Mouse (Mus musculus): ENCODE results near the gene Stim2. TPM values are rescaled to one million over a fixed set of nuclear protein-coding genes. Genes with fewer than 3 reads are reported as not detected.
A peak's percentile ranks its signal among the peaks of the same experiment; 100 is the strongest.

The Stim2 gene
- total and polyA plus RNA-seq, 3 experiments: 23.2 to 38.3 (median 27.2) TPM

DNA sequence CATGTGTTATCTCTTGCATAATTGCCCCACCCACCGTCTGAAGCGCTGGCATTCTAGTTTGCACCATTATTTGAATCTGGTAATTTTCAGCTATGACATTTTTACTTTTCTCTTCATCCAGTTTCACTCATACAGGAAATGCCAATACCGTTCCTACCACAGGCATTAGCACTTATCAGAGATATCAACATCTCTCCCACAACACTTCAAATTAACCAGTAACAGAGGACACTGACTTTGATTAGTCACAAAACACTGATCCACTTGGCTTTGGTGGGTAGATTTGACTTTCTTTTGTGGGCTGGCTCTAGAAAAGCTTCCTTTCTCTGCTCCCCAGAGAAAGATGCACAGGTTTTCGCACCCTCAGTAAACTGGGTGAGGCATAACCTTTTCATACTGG, 3.7 kb upstream of the Stim2 start:
- no peak for DNase-seq

GRCm38 (mm10) chr5:53995316-53995715, 3.0 kb upstream of the Stim2 start:
- peak; percentile 90 for DNase-seq

- no peak for DNase-seq
These were observed 1.5 kb upstream of the Stim2 start for GRCm38 (mm10) chr5:53996822-53997221.

DNA sequence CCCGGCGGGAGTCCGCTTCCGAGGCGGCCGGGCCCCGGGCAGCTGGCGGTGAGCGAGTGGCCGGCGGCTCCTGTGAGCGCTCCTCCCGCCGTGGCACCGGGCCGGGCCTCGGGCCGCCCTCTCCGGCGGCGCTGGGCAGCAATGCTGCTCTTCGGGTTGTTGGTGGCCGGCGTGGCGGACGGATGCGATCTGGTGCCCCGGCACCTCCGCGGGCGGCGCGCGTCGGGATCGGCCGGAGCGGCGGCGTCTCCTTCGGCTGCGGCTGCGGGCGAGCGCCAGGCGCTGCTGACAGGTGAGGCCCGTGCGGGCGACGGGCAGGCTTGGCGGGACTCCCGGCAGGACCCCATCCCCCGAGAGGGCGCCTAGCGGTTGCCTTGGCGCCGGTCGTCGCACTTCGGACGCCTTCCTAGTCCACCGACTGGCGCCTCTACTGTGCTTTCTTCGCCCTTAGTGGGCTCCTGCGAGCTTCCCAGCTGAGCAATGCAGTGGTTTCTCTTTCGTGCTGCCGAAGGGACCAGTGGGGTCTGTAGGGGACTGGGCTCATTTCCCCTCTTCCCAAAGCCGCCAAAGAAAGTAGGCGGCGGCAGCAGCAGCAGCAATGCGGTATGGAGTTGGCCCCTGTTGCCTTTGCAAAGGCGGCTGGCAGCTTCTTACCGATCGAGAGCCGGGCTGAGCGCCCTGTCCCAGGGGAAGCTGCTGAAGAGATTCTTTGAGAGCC, 603 bp downstream of the Stim2 start:
- peak; percentile 80 for DNase-seq

DNA sequence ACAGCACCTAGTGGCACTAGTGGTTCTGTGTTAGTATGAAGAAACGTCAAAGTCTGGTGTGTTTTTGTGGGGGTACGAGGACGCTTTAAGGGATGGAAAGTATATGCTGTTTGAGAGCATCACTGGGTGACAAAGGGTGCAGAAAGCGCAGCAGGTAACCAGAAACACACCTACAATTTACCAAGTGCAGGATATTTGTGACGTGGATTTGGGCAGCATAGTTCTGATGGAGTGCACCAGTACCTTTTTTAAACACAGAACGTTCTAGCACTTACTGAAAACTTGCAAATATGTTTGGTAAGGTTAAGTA, 1.1 kb downstream of the Stim2 start:
- no peak for DNase-seq

GRCm38 (mm10) chr5:53999831-54000230, 1.5 kb downstream of the Stim2 start:
- no peak for DNase-seq

GRCm38 (mm10) chr5:54001021-54001420, 2.7 kb downstream of the Stim2 start:
- no peak for DNase-seq

DNA sequence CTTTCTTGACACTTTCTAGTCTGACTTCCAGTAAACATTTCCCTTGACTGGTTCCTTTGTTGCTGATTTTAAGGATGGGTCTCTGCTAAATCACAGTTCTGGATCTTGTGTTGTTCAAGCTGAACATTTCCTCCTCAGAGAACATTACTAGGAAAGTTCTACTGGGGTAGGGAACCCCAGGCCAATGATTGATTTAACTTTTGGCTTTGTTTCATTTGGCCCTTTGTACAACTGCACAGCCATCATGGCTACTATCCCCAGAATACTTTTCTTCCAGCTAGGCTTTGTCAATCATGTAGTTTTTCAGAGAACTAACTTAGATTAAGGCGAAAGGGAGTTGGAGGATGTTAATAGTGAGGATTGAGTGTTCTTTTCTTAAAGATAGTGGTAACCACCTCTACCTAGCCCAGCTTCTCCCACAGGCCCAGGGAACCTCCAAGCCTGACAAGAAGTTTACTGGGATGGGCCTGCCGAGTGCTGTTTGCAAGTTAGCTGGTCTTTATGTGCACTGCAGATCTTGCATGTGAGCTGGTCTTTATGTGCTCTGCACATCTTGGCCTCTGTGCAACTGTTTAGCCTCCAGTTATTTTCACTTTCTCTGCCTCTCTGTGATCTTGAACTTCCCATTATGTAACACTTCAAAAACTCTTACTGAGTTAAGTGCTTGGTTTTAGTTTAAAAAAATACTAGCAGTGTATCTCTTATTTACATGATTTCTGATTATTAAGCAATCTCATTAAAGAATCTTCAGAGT, 7.0 kb downstream of the Stim2 start:
- no peak for DNase-seq

GRCm38 (mm10) chr5:54005865-54006225, 7.5 kb downstream of the Stim2 start:
- DNase-seq: no peak

GRCm38 (mm10) chr5:54006845-54007244, 8.5 kb downstream of the Stim2 start:
- DNase-seq: no peak

GRCm38 (mm10) chr5:54007617-54008016, 9.3 kb downstream of the Stim2 start:
- no peak for DNase-seq

DNA sequence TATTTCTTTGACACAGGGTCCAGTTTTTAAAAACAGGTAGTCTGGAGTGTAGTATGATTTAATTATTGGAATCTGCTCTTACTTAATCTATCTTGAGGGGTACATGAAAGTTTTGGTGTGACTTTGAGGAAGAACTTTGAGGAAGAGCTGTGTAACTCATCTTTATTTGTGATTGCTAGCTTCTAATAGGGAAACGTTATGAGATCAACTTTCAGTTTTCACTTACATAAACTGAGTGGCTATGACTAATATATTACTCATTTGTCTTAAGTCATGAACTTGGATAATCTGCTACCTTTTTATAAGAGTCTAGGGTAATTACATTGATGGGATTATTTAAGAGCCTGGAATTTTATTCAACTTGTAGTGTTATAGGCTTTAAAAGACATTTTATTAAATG, 15.0 kb downstream of the Stim2 start:
- no peak for DNase-seq

- DNase-seq: no peak
These were observed 18.8 kb downstream of the Stim2 start for GRCm38 (mm10) chr5:54017143-54017542.

DNA sequence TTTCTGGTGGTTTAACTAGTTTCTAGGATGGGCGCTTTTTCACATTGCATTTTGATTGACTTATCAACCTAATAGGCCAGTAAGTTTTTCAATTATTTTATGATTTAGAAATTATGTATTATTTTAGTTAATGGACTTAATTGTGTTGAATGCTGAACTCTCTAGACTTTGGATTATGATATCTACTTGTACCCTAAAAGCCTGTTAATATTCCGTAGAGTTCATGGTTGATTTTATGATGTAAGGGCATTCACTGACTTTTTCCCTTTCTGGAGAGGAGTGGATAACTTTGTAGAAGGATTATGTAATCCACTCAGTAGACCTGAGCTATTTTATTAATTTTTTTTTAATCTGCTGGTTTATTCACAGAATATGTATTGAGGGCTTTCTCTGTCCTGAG, 20.6 kb downstream of the Stim2 start:
- DNase-seq: no peak

DNA sequence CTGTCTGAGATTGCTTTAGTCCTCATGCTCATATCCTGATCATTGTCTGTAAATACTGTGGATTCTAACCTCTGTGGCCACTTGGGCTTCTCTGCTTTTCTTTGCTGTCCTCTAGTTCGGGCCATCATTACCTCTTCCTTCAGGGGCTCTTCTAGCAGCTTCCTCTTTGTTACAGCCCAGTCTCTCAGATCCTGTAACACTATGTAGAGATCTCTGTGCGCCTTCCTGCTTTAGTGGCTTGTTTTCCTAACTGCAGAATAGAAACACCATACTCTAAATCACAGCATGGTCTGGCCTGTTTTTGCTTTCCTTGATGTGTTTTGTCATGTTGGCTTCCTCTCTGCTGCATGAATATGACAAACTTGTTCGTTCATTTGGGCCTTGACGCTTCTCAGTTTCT, 21.2 kb downstream of the Stim2 start:
- DNase-seq: no peak

DNA sequence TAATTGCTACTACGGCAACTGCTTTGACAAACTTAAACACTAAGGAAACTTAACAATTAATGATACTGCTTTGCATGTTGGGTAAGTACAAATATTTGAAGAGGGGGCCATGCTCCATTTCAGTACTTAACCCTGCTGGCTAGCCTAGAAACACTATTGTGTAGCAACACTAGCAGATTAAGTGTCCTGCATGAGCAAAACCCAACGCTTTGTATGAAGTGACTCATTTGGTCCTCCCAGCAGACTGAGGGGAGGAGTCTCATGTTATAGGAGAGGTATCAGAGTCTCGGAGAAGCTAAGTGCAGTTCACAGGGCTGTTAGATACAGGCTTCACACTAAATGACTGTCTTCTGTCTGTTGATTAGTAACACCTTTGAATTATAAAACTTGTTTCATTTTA, 26.3 kb downstream of the Stim2 start:
- no peak for DNase-seq

- no peak for DNase-seq
These were observed 27.3 kb downstream of the Stim2 start for GRCm38 (mm10) chr5:54025630-54026029.

- no peak for DNase-seq
These were observed 34.9 kb downstream of the Stim2 start for GRCm38 (mm10) chr5:54033217-54033616.

DNA sequence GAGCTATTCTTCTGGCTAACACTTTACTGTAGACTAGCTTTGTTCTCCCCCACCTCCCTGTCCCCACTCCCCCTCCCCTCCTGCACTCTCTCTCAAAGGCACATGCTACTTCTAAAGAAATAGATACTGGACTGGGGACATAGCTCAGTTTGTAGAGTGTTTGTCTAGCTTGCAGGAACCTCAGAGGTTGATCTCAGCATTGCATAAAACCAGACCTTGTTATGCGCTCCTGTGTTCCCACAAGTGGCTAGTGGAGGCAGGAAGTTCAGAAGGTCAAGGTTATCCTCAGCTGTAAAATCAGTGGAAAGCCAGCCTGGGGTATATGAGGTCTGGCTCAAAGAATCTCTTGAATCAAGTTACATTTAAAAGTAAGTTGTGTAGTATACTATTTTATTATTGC, 36.4 kb downstream of the Stim2 start:
- DNase-seq: no peak

DNA sequence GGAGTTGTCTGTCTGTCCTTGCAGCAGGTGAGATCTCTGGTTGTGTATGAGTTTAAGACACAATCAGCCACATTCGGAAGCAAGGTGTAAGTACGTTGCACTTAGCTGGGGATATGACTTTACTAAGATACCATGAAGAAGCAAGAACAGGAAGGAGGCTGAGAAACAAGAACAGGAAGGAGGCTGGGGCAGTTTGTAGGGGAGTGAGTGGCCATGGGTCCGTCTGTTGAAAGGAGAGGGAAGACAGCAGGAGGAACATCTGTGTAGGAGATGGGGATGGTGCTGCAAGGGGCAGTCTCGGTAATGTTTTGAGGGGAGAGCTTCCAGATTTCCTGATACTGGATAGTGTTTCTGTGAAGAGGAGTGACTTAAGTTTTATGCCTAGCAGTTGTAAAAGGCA, 40.3 kb downstream of the Stim2 start:
- no peak for DNase-seq

DNA sequence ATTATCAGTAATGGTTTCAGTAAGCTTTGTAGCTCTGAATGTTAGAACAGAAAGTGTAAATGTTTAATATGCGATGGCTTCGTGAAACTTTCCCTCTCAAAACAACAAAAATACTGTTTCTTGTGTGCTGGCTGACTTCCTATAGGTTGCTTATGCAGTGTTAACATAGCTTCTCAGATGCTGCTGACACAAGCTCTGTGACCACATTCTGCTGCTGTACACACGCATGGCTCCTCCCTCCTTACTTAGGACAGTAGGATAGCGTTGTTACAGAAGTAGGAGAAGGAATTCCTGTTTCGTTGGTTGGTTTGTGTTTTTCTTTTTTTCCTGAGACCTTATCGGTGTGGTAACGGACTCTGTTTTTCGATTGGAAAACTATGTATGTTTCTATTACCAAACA, 42.2 kb downstream of the Stim2 start:
- no peak for DNase-seq

DNA sequence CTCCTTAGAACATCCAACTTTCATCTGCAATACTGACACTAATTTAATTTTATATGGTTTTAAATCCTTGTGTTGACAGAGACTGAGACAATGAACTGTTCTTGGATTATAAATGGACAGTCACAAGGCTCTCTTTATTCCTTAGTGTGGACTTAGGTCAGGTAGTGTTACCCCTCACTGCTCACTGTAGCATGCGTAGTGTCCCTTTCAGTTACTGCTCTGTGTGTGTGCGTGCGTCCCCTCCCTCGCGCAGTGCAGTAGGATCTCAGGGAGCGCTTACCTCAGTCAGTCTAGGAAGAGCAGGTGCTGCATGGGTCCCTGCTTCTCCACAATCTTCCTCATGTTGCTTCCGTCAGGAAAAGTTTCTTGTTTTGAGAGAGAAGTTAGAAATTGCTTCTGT, 43.7 kb downstream of the Stim2 start:
- no peak for DNase-seq

- DNase-seq: no peak
These were observed 47.2 kb downstream of the Stim2 start for GRCm38 (mm10) chr5:54045523-54045922.

DNA sequence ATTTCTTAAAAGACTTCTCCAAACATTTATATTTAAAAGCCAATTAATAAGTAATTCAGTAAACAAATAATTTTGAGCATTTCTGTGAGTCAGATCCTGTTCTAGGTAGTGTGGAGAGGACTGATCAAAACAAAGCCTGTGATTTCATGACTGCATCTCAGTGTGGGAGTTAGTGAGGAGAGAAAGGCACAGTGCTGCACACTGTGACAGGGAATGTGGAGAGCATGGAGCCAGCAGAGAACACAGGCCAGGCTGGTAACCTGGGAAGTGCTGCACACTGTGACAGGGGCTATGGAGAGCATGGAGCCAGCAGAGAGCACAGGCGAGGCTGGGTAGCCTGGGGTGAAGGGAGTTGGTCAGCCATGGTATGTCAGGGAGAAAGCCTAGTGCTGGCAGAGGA, 48.1 kb downstream of the Stim2 start:
- no peak for DNase-seq

Measured in adrenal gland, adult 2 months (tissue).